Mouse (Mus musculus): ENCODE results near the gene Rhox4c. TPM values are rescaled to one million over a fixed set of nuclear protein-coding genes. Genes with fewer than 3 reads are reported as not detected.
"Not testable (repeated sequence)": the region's sequence is repeated elsewhere in the genome, so short reads cannot be mapped to it uniquely, and the experiment has no call there.

Gene Rhox4c
- not detected in 2 replicates for polyA plus RNA-seq (2015; fragmentation: Nextera tagmentation; extraction: Ambion mirVana)

- H3K9me3 ChIP-seq (replicated peaks); H3K36me3 ChIP-seq (replicated peaks); ATAC-seq (ENCODE audit: insufficient read depth); H3K4me3 ChIP-seq (replicated peaks); H3K9ac ChIP-seq; H3K4me1 ChIP-seq (replicated peaks); H3K27ac ChIP-seq (replicated peaks); H3K27me3 ChIP-seq; H3K4me2 ChIP-seq: not testable (repeated sequence)
- WGBS (ENCODE audit: insufficient replicate concordance) = 71% methylated on average over 14 of the region's 14 CpGs
Observed at GRCm38 (mm10) chrX:37480037-37480436, at the start of gene Rhox4c. Rhox4c (plus strand) TSS chrX:37480337.

GRCm38 (mm10) chrX:37432194-37432593 is 47.9 kb upstream of the Rhox4c start, which contains the start of gene Rhox4b:
Rhox4b (plus strand) TSS chrX:37432494.
- WGBS (ENCODE audit: insufficient replicate concordance) = 73% methylated on average over 15 of the region's 15 CpGs

GRCm38 (mm10) chrX:37453380-37453779 is 26.8 kb upstream of the Rhox4c start, which contains the start of gene Rhox2c:
Rhox2c (plus strand) TSS chrX:37453680.
- WGBS (ENCODE audit: insufficient replicate concordance) = 96% methylated on average over 7 of the region's 10 CpGs
- not testable (repeated sequence) for H3K9me3 ChIP-seq (replicated peaks); H3K4me3 ChIP-seq (replicated peaks)

More at GRCm38 (mm10) chrX:37432194-37432593, 47.9 kb upstream of the Rhox4c start, which contains the start of gene Rhox4b:
- not testable (repeated sequence) for H3K27ac ChIP-seq (replicated peaks); H3K9me3 ChIP-seq (replicated peaks); ATAC-seq (ENCODE audit: insufficient read depth); H3K4me1 ChIP-seq (replicated peaks); H3K9ac ChIP-seq; H3K4me3 ChIP-seq (replicated peaks); H3K4me2 ChIP-seq; H3K36me3 ChIP-seq (replicated peaks); H3K27me3 ChIP-seq

GRCm38 (mm10) chrX:37458285-37458684 is 21.9 kb upstream of the Rhox4c start, which contains the start of gene Rhox3c:
Rhox3c (plus strand) TSS chrX:37458585.
- not testable (repeated sequence) for H3K4me2 ChIP-seq; H3K9me3 ChIP-seq (replicated peaks); ATAC-seq (ENCODE audit: insufficient read depth); H3K9ac ChIP-seq; H3K4me3 ChIP-seq (replicated peaks); H3K4me1 ChIP-seq (replicated peaks); H3K36me3 ChIP-seq (replicated peaks); H3K27ac ChIP-seq (replicated peaks); H3K27me3 ChIP-seq
- WGBS (ENCODE audit: insufficient replicate concordance) = 71% methylated on average over 3 of the region's 4 CpGs

More at GRCm38 (mm10) chrX:37453380-37453779, 26.8 kb upstream of the Rhox4c start, which contains the start of gene Rhox2c:
- not testable (repeated sequence) for H3K4me1 ChIP-seq (replicated peaks); ATAC-seq (ENCODE audit: insufficient read depth); H3K27ac ChIP-seq (replicated peaks); H3K4me2 ChIP-seq; H3K27me3 ChIP-seq; H3K9ac ChIP-seq; H3K36me3 ChIP-seq (replicated peaks)

- ATAC-seq (ENCODE audit: insufficient read depth); H3K4me2 ChIP-seq; H3K27me3 ChIP-seq; H3K27ac ChIP-seq (replicated peaks); H3K4me3 ChIP-seq (replicated peaks); H3K9me3 ChIP-seq (replicated peaks); H3K4me1 ChIP-seq (replicated peaks); H3K9ac ChIP-seq; H3K36me3 ChIP-seq (replicated peaks): not testable (repeated sequence)
- 77% methylated on average over 17 of the region's 18 CpGs for WGBS (ENCODE audit: insufficient replicate concordance)
Observed at GRCm38 (mm10) chrX:37514059-37514458, 33.9 kb downstream of the Rhox4c start, which contains the start of gene Rhox4d. Rhox4d (plus strand) TSS chrX:37514359.

- H3K4me1 ChIP-seq (replicated peaks); H3K4me3 ChIP-seq (replicated peaks); H3K36me3 ChIP-seq (replicated peaks); H3K9me3 ChIP-seq (replicated peaks); ATAC-seq (ENCODE audit: insufficient read depth); H3K27me3 ChIP-seq; H3K9ac ChIP-seq; H3K4me2 ChIP-seq; H3K27ac ChIP-seq (replicated peaks): not testable (repeated sequence)
- WGBS (ENCODE audit: insufficient replicate concordance) = 71% methylated on average over 2 of the region's 8 CpGs
Observed at GRCm38 (mm10) chrX:37530152-37530551, 50.0 kb downstream of the Rhox4c start, which contains the start of gene Rhox2e. Rhox2e (plus strand) TSS chrX:37530452.

Other genes starting within 250 kb of the Rhox4c start
- gene Rhox2a, start 235.4 kb upstream of the Rhox4c start, polyA plus RNA-seq (2015; fragmentation: Nextera tagmentation; extraction: Ambion mirVana) = not detected in 2 replicates
- not detected in 2 replicates for gene Rhox3a, start 230.4 kb upstream of the Rhox4c start, polyA plus RNA-seq (2015; fragmentation: Nextera tagmentation; extraction: Ambion mirVana)
- gene Rhox4a, start 215.0 kb upstream of the Rhox4c start, polyA plus RNA-seq (2015; fragmentation: Nextera tagmentation; extraction: Ambion mirVana) = not detected in 2 replicates
- not detected in 2 replicates for gene Rhox3a2, start 100.3 kb upstream of the Rhox4c start, polyA plus RNA-seq (2015; fragmentation: Nextera tagmentation; extraction: Ambion mirVana)
- gene Rhox4a2, start 89.5 kb upstream of the Rhox4c start, polyA plus RNA-seq (2015; fragmentation: Nextera tagmentation; extraction: Ambion mirVana) = not detected in 2 replicates
- gene Rhox2b, start 68.3 kb upstream of the Rhox4c start, polyA plus RNA-seq (2015; fragmentation: Nextera tagmentation; extraction: Ambion mirVana) = not detected in 2 replicates
- not detected in 2 replicates for gene Rhox4b, start 47.8 kb upstream of the Rhox4c start, polyA plus RNA-seq (2015; fragmentation: Nextera tagmentation; extraction: Ambion mirVana)
- gene Rhox2c, start 26.7 kb upstream of the Rhox4c start, polyA plus RNA-seq (2015; fragmentation: Nextera tagmentation; extraction: Ambion mirVana) = not detected in 2 replicates
- gene Rhox3c, start 21.8 kb upstream of the Rhox4c start, polyA plus RNA-seq (2015; fragmentation: Nextera tagmentation; extraction: Ambion mirVana) = not detected in 2 replicates
- gene Rhox2d, start 13.1 kb downstream of the Rhox4c start, polyA plus RNA-seq (2015; fragmentation: Nextera tagmentation; extraction: Ambion mirVana) = not detected in 2 replicates
- gene Rhox4d, start 34.0 kb downstream of the Rhox4c start, polyA plus RNA-seq (2015; fragmentation: Nextera tagmentation; extraction: Ambion mirVana) = not detected in 2 replicates
- not detected in 2 replicates for gene Rhox2e, start 50.1 kb downstream of the Rhox4c start, polyA plus RNA-seq (2015; fragmentation: Nextera tagmentation; extraction: Ambion mirVana)
- gene Rhox3e, start 61.7 kb downstream of the Rhox4c start, polyA plus RNA-seq (2015; fragmentation: Nextera tagmentation; extraction: Ambion mirVana) = not detected in 2 replicates
- gene Rhox4e, start 77.1 kb downstream of the Rhox4c start, polyA plus RNA-seq (2015; fragmentation: Nextera tagmentation; extraction: Ambion mirVana) = not detected in 2 replicates
- not detected in 2 replicates for gene Rhox2f, start 91.1 kb downstream of the Rhox4c start, polyA plus RNA-seq (2015; fragmentation: Nextera tagmentation; extraction: Ambion mirVana)
- not detected in 2 replicates for gene Rhox3f, start 100.7 kb downstream of the Rhox4c start, polyA plus RNA-seq (2015; fragmentation: Nextera tagmentation; extraction: Ambion mirVana)
- gene Rhox4f, start 127.4 kb downstream of the Rhox4c start, polyA plus RNA-seq (2015; fragmentation: Nextera tagmentation; extraction: Ambion mirVana) = not detected in 2 replicates
- gene Rhox3g, start 148.3 kb downstream of the Rhox4c start, polyA plus RNA-seq (2015; fragmentation: Nextera tagmentation; extraction: Ambion mirVana) = not detected in 2 replicates
- not detected in 2 replicates for gene Rhox2g, start 163.1 kb downstream of the Rhox4c start, polyA plus RNA-seq (2015; fragmentation: Nextera tagmentation; extraction: Ambion mirVana)
- not detected in 2 replicates for gene Rhox4g, start 171.0 kb downstream of the Rhox4c start, polyA plus RNA-seq (2015; fragmentation: Nextera tagmentation; extraction: Ambion mirVana)
- gene Rhox3h, start 188.4 kb downstream of the Rhox4c start, polyA plus RNA-seq (2015; fragmentation: Nextera tagmentation; extraction: Ambion mirVana) = not detected in 2 replicates
- not detected in 2 replicates for gene Rhox2h, start 192.9 kb downstream of the Rhox4c start, polyA plus RNA-seq (2015; fragmentation: Nextera tagmentation; extraction: Ambion mirVana)